Comparison of ENCODE assay signal across 11 mouse cellular contexts in genomic region chr16:37688181-37688580, GRCm38 (mm10). TPM values are rescaled to one million over a fixed set of nuclear protein-coding genes. Genes with fewer than 3 reads are reported as not detected.
A peak's percentile ranks its signal among the peaks of the same experiment; 100 is the strongest.
DNase-seq lines count a peak whose midpoint lies in the region; ATAC-seq and TF ChIP-seq lines count a peak whose summit lies in the region.
"Had no signal": no experiment of that assay in that cellular context is flagged by ENCODE, and none has a peak within 500 bp of the region (broad histone marks: within the 10 kb centered on the region; RNA-seq: fewer than 3 reads in every experiment).

No protein-coding gene starts in this region.

- no peaks in the 10 kb centered on the region for H3K36me3 ChIP-seq in hindbrain, postnatal 0 days (ENCODE audit: insufficient read depth, low read length)
- H3K36me3 ChIP-seq in hindbrain, embryonic 11.5 days (ENCODE audit: control insufficient read depth, insufficient read depth, low read length), result no peaks in the 10 kb centered on the region
- H3K36me3 ChIP-seq in E14TG2a.4 (ENCODE audit: insufficient read depth, low read length), result no peaks in the 10 kb centered on the region
- H3K36me3 ChIP-seq in liver, postnatal 0 days (replicated peaks; ENCODE audit: insufficient read depth, low read length), result no peaks in the 10 kb centered on the region
- H3K36me3 ChIP-seq: limb, embryonic 15.5 days; neural tube, embryonic 12.5 days had no signal

- no peak for TF ChIP-seq EP300 in liver, postnatal 0 days (IDR thresholded peaks at IDR 0.05; ENCODE audit: low read depth)

- no peak overlapping the region for H3K4me2 ChIP-seq in hindbrain, postnatal 0 days (ENCODE audit: low read depth, low read length)
- H3K4me2 ChIP-seq in hindbrain, embryonic 11.5 days (replicated peaks; ENCODE audit: low read depth, low read length), result no peak overlapping the region
- no peak overlapping the region for H3K4me2 ChIP-seq in liver, postnatal 0 days (ENCODE audit: low read depth, low read length)
- H3K4me2 ChIP-seq: limb, embryonic 15.5 days; neural tube, embryonic 12.5 days had no signal

- H3K27ac ChIP-seq in hindbrain, postnatal 0 days, result no peak overlapping the region
- H3K27ac ChIP-seq in hindbrain, embryonic 11.5 days (ENCODE audit: low read depth, low read length), result no peak overlapping the region
- no peak overlapping the region for H3K27ac ChIP-seq in liver, postnatal 0 days (ENCODE audit: low read depth)
- H3K27ac ChIP-seq: limb, embryonic 15.5 days; neural tube, embryonic 12.5 days had no signal

- no peak overlapping the region for H3K9ac ChIP-seq in hindbrain, postnatal 0 days (replicated peaks; ENCODE audit: low read length)
- H3K9ac ChIP-seq in hindbrain, embryonic 11.5 days (ENCODE audit: low read depth, low read length), result no peak overlapping the region
- H3K9ac ChIP-seq in liver, postnatal 0 days (replicated peaks), result no peak overlapping the region
- H3K9ac ChIP-seq: limb, embryonic 15.5 days; neural tube, embryonic 12.5 days had no signal

- H3K9me3 ChIP-seq in hindbrain, postnatal 0 days (ENCODE audit: low read length), result no peaks in the 10 kb centered on the region
- H3K9me3 ChIP-seq in hindbrain, embryonic 11.5 days (ENCODE audit: control insufficient read depth, low read length), result no peaks in the 10 kb centered on the region
- H3K9me3 ChIP-seq in E14TG2a.4 (ENCODE audit: low read length), result no peaks in the 10 kb centered on the region
- H3K9me3 ChIP-seq in liver, postnatal 0 days (ENCODE audit: low read length), result no peaks in the 10 kb centered on the region
- H3K9me3 ChIP-seq: limb, embryonic 15.5 days; neural tube, embryonic 12.5 days had no signal

- ATAC-seq in hindbrain, postnatal 0 days, result no peak
- ATAC-seq in hindbrain, embryonic 11.5 days (ENCODE audit: low FRiP score), result no peak
- ATAC-seq in liver, postnatal 0 days, result no peak

- TF ChIP-seq CTCF in hindbrain, postnatal 0 days (IDR thresholded peaks at IDR 0.05; ENCODE audit: low read depth), result peak; percentile 47
- peak; percentile 43 for TF ChIP-seq CTCF in E14TG2a.4 (conservative IDR thresholded peaks at IDR 0.05; ENCODE audit: low read length)
- peak; percentile 39 for TF ChIP-seq CTCF in liver, postnatal 0 days (IDR thresholded peaks at IDR 0.05; ENCODE audit: low read depth)

- peaks cover 12% of the 10 kb centered on the region for H3K4me1 ChIP-seq in hindbrain, postnatal 0 days (ENCODE audit: insufficient read depth, low read length)
- peaks cover 13% of the 10 kb centered on the region; the same call in 1 of the 2 replicates for H3K4me1 ChIP-seq in hindbrain, embryonic 11.5 days (replicated peaks; ENCODE audit: control insufficient read depth, insufficient read depth, low read length)
- peaks cover 77% of the 10 kb centered on the region for H3K4me1 ChIP-seq in E14TG2a.4 (replicated peaks; ENCODE audit: low read depth, low read length)
- H3K4me1 ChIP-seq in liver, postnatal 0 days (ENCODE audit: insufficient read depth), result peaks cover 4% of the 10 kb centered on the region

- no peaks in the 10 kb centered on the region for H3K27me3 ChIP-seq in hindbrain, postnatal 0 days (ENCODE audit: insufficient read depth, low read length)
- no peaks in the 10 kb centered on the region for H3K27me3 ChIP-seq in hindbrain, embryonic 11.5 days (ENCODE audit: control insufficient read depth, insufficient read depth, low read length)
- H3K27me3 ChIP-seq in E14TG2a.4 (ENCODE audit: insufficient read depth, low read length), result peaks cover 33% of the 10 kb centered on the region
- H3K27me3 ChIP-seq in liver, postnatal 0 days (ENCODE audit: insufficient read depth, low read length), result no peaks in the 10 kb centered on the region
- H3K27me3 ChIP-seq: limb, embryonic 15.5 days; neural tube, embryonic 12.5 days had no signal

- no peak for DNase-seq in hindbrain, postnatal 0 days (ENCODE audit: low spot score)
- DNase-seq in hindbrain, embryonic 11.5 days (ENCODE audit: low spot score), result no peak
- DNase-seq in 3T3-L1 (ENCODE audit: low read depth, low spot score), result peak; percentile 63
- no peak for DNase-seq in liver, postnatal 0 days
- no peak for DNase-seq in right cerebral cortex, adult 18-20 months
- no peak for DNase-seq in adrenal gland, adult 18-20 months (ENCODE audit: low spot score in 2 of 2)
- DNase-seq: adrenal gland, postnatal 25 days; kidney, postnatal 14 days had no signal

- no peak overlapping the region for H3K4me3 ChIP-seq in hindbrain, postnatal 0 days (ENCODE audit: low read length)
- no peak overlapping the region for H3K4me3 ChIP-seq in hindbrain, embryonic 11.5 days (ENCODE audit: low read depth, low read length)
- H3K4me3 ChIP-seq in E14TG2a.4 (replicated peaks; ENCODE audit: low read length), result no peak overlapping the region
- H3K4me3 ChIP-seq in liver, postnatal 0 days (ENCODE audit: low read depth, low read length), result no peak overlapping the region
- H3K4me3 ChIP-seq: limb, embryonic 15.5 days; neural tube, embryonic 12.5 days had no signal

- WGBS in hindbrain, postnatal 0 days, result 69% methylated on average over 2 of the region's 2 CpGs
- 73% methylated on average over 2 of the region's 2 CpGs for WGBS in hindbrain, embryonic 11.5 days
- 56% methylated on average over 2 of the region's 2 CpGs for WGBS in liver, postnatal 0 days (ENCODE audit: insufficient replicate concordance)

RNA-seq across cellular contexts. Expression of gene Ndufb4, which starts 33.9 kb away (rescaled TPM):
- total RNA-seq in hindbrain, postnatal 0 days (2014; rRNA removed), result 23.0 and 31.3 TPM in 2 replicates
- polyA plus RNA-seq in hindbrain, postnatal 0 days (2015; fragmentation: Nextera tagmentation; extraction: Ambion mirVana), result 99.2 and 100 TPM in 2 replicates
- 54.0 and 60.0 TPM in 2 replicates for polyA plus RNA-seq in hindbrain, embryonic 11.5 days (2014; fragmentation: Nextera tagmentation; extraction: Ambion mirVana)
- 67.3 and 77.7 TPM in 2 replicates for polyA plus RNA-seq in liver, postnatal 0 days (2015; fragmentation: Nextera tagmentation; extraction: Ambion mirVana)
- total RNA-seq in adrenal gland, adult 18-20 months (2021), result 100 to 1,000 TPM; 133 to 150 TPM
